Mouse (Mus musculus) brain, embryonic 14.5 days (tissue): ENCODE measurements around the gene Hexim1.

Experiments
- CTCF ChIP-seq: fragments of 200-500 bp; IDR thresholded peaks from 2 replicates; pipeline ENCODE4 v1.5.1; 2012; ENCODE audit warnings: inconsistent platforms, mild to moderate bottlenecking, moderate library complexity, borderline replicate concordance; ENCODE audit not compliant: insufficient read depth, insufficient read length; ENCODE audit errors: extremely low read depth
- POLR2A ChIP-seq: fragments of 200-500 bp; IDR thresholded peaks from 2 replicates; pipeline ENCODE4 v1.6.1; 2012; ENCODE audit warnings: mild to moderate bottlenecking, inconsistent platforms, borderline replicate concordance; ENCODE audit not compliant: poor library complexity, insufficient read depth, insufficient read length, severe bottlenecking; ENCODE audit errors: extremely low read depth

DNA sequence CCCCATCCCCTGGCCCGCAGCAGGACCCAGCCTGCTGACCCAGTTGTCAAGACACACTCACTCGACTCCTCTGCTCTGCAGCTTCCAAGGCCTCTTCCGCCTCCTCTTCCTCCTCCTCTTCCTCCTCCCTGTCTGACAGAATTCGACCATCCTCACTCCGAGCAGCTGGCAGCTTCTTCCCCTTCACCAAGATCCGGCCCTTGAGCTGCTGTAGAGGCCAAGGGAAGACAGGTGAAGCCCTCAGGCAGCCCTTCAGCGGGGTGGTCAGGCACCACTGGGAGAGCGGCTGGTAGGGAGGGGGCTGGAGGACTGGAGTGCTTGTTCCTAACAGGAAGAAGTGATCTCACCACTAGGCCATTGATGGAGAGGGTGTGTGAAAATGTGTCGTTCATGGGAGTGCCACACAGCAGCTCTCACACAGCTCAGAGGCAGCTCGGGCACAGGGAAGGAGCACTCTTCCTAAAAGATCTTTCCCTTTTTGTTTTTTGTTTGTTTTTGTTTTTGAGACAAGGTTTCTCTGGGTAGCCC, 41.2 kb upstream of the Hexim1 start:
- TF ChIP-seq POLR2A (no peak), CTCF (no peak)
